Comparison of ENCODE assay signal across 19 mouse cellular contexts in the genomic region with DNA sequence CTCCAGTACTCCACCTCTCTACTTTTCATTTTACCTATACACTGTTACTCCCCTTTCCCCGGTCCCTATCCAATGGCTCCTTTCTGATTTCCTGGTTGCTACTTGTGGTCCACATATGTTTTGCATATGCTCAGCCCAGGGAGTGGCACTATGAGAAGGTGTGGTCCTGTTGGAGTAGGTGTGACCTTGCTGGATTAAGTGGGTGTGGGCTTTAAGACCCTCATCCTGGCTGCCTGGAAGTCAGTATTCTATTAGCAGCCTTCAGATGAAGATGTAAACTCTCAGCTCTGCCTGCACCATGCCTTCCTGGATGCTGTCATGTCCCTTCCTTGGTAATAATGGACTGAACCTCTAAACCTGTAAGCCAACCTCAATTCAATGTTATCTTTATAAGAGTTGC. TPM values are rescaled to one million over a fixed set of nuclear protein-coding genes. Genes with fewer than 3 reads are reported as not detected.
DNase-seq lines count a peak whose midpoint lies in the region; ATAC-seq lines count a peak whose summit lies in the region.
"Had no signal": no experiment of that assay in that cellular context is flagged by ENCODE, and none has a peak within 500 bp of the region (broad histone marks: within the 10 kb centered on the region; RNA-seq: fewer than 3 reads in every experiment).

No protein-coding gene starts in this region.

- no peak overlapping the region for H3K27ac ChIP-seq in heart, embryonic 12.5 days (ENCODE audit: poor library complexity, severe bottlenecking)
- H3K27ac ChIP-seq in heart, embryonic 10.5 days: no peak overlapping the region

- no peaks in the 10 kb centered on the region for H3K27me3 ChIP-seq in heart, embryonic 12.5 days (replicated peaks)
- H3K27me3 ChIP-seq in heart, embryonic 10.5 days (ENCODE audit: insufficient read depth, poor library complexity, severe bottlenecking): no peaks in the 10 kb centered on the region; the same call in 1 of the 2 replicates
- H3K27me3 ChIP-seq: CH12.LX, Patski had no signal

- no peaks in the 10 kb centered on the region for H3K9me3 ChIP-seq in heart, embryonic 12.5 days (replicated peaks)
- no peaks in the 10 kb centered on the region for H3K9me3 ChIP-seq in heart, embryonic 10.5 days

- H3K4me3 ChIP-seq in heart, embryonic 12.5 days: no peak overlapping the region
- no peak overlapping the region for H3K4me3 ChIP-seq in heart, embryonic 10.5 days

- no peak for ATAC-seq in heart, embryonic 12.5 days (ENCODE audit: insufficient number of reproducible peaks, low FRiP score)
- ATAC-seq: activated CD4-positive, CD25-positive, alpha-beta regulatory T cell, adult 4 months; CD4-positive, CD25-positive, alpha-beta regulatory T cell, adult 4 months; Patski had no signal

- no peaks in the 10 kb centered on the region for H3K36me3 ChIP-seq in heart, embryonic 12.5 days
- no peaks in the 10 kb centered on the region for H3K36me3 ChIP-seq in heart, embryonic 10.5 days
- H3K36me3 ChIP-seq: G1E had no signal

- WGBS in heart, embryonic 12.5 days: 82% methylated on average over 1 of the region's 1 CpGs
- 74% methylated on average over 1 of the region's 1 CpGs for WGBS in heart, embryonic 10.5 days

- peak; percentile 72 for DNase-seq in heart, adult 11 months
- DNase-seq in heart, embryonic 10.5 days (ENCODE audit: low spot score): peak; percentile 63
- DNase-seq in heart, adult 9 months (ENCODE audit: low spot score in 2 of 2): no peak
- DNase-seq: adrenal gland, adult 2 months; adrenal gland, adult 8-10 months; adrenal gland, postnatal 10 days; adrenal gland, postnatal 14 days; adrenal gland, postnatal 25 days; adrenal gland, postnatal 36 days; B cell, adult 2 months; cerebellum, adult 11 months; cerebellum, adult 11-12 months; cerebellum, adult 18-20 months had no signal

- H3K9ac ChIP-seq in heart, embryonic 12.5 days: no peak overlapping the region

- no peak overlapping the region for H3K4me2 ChIP-seq in heart, embryonic 12.5 days

- H3K4me1 ChIP-seq in heart, embryonic 12.5 days (replicated peaks): peaks cover 6% of the 10 kb centered on the region
- peaks cover 7% of the 10 kb centered on the region for H3K4me1 ChIP-seq in heart, embryonic 10.5 days

RNA-seq across cellular contexts. Expression of gene Trio, which starts 29.1 kb away (rescaled TPM):
- polyA plus RNA-seq in heart, embryonic 12.5 days (2016; fragmentation: Nextera tagmentation; extraction: Ambion mirVana): 18.6 and 23.2 TPM in 2 replicates
- 12.7 and 22.7 TPM in 2 replicates for polyA plus RNA-seq in heart, embryonic 10.5 days (2016; fragmentation: Nextera tagmentation; extraction: Ambion mirVana)
- polyA plus RNA-seq: G1E had no signal

Comparison
In these comparisons a context has a peak if more than half of its experiments do, and no peak if none do; other contexts are left out.
1. DNase-seq: peak in heart, adult 11 months (single experiment) and heart, embryonic 10.5 days (single experiment); none in heart, adult 9 months (0 of 2).